Mouse (Mus musculus): ENCODE data around the gene Fam118b.

- TF ChIP-seq CTCF (conservative IDR thresholded peaks at IDR 0.05; ENCODE audit: insufficient read depth, insufficient read length, low read depth, low read length) (no peak), POLR2A (IDR thresholded peaks at IDR 0.05; ENCODE audit: low read depth, low read length) (no peak)
Observed at GRCm38 (mm10) chr9:35211573-35212511, 55.8 kb downstream of the Fam118b start.
